15 mouse cellular contexts compared by ENCODE assay signal in the genomic region with DNA sequence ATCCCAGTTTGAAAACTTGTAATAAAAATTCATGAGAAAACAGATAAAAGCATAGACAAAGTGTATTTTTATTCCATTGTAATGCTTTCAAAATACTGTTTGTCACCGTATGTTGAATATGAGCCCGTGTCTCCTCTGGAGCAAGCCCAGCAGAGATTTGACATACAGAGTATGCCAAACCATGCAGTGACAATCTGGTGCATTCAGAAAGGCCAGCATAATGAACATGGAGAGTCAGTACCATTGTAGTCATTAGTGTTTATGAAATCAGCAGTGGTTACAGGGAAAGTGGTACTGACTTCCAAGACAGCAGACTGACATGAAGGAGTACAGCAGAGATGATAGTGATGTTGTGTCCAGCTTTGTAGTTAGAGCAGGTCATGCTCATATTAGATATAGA.
DNase-seq lines count a peak whose midpoint lies in the region; ATAC-seq lines count a peak whose summit lies in the region.
"Had no signal": no experiment of that assay in that cellular context is flagged by ENCODE, and none has a peak within 500 bp of the region (broad histone marks: within the 10 kb centered on the region; RNA-seq: fewer than 3 reads in every experiment).

No protein-coding gene starts in this region.

- peak; percentile 4 for DNase-seq in layer of hippocampus, adult 9-11 months
- DNase-seq in layer of hippocampus, postnatal 25 days (ENCODE audit: extremely low spot score in 1 of 2, low spot score in 1 of 2), result no peak
- DNase-seq in cerebellum, adult 8-10 months, result peak; percentile 64
- peak; percentile 3 to 64 for DNase-seq in layer of hippocampus, postnatal 14 days (ENCODE audit: low spot score in 2 of 2)
- no peak for DNase-seq in thymus, postnatal 14 days
- no peak for DNase-seq in kidney, adult 11 months
- DNase-seq: adrenal gland, adult 2 months; gastrocnemius, adult 2 months; heart, adult 2 months; heart, postnatal 4 days; kidney, adult 2 months; kidney, postnatal 14 days; lung, postnatal 4 days; right cerebral cortex, postnatal 4 days had no signal

- ATAC-seq in cerebellum, adult (ENCODE audit: insufficient number of reproducible peaks, low FRiP score, low TSS enrichment), result peak; percentile 100

Comparison
In these comparisons a context has a peak if more than half of its experiments do, and no peak if none do; other contexts are left out.
1. DNase-seq: peak in layer of hippocampus, adult 9-11 months (single experiment), cerebellum, adult 8-10 months (single experiment) and layer of hippocampus, postnatal 14 days (2 of 2); none in layer of hippocampus, postnatal 25 days (0 of 2), thymus, postnatal 14 days (single experiment) and kidney, adult 11 months (single experiment).